Mouse (Mus musculus): ENCODE data around the gene Bche. TPM values are rescaled to one million over a fixed set of nuclear protein-coding genes. Genes with fewer than 3 reads are reported as not detected.

The Bche gene
- polyA plus RNA-seq (2021), result not detected

- in situ Hi-C loops (cut with MboI; ENCODE audit: low pct_unique_long_range_greater_than_20kb), result no loop called here
- DNase-seq (ENCODE audit: low read depth, low spot score) (no peak), ATAC-seq (no peak)
- CTCF ChIA-PET, result no interaction called here
- no peak for TF ChIP-seq CTCF (IDR thresholded peaks at IDR 0.05)
- POLR2A ChIA-PET, result no interaction called here
- peaks cover 8% of the 10 kb centered on the region for H3K27me3 ChIP-seq
These were observed at the start of gene Bche for GRCm38 (mm10) chr3:73708410-73708714. Gene Bche (minus strand): TSS chr3:73708415.

GRCm38 (mm10) chr3:73741998-73742397 lies 33.8 kb upstream of the Bche start:
- ATAC-seq, result no peak
- POLR2A ChIA-PET, result no interaction called here

GRCm38 (mm10) chr3:73731677-73732076 lies 23.5 kb upstream of the Bche start:
- CTCF ChIA-PET, result interaction anchor here (1.1 to 2.3 kb wide), 3 partner anchors 10 to 1405 kb away, joined by 3 to 9 read pairs (median 3); no protein-coding TSS in a partner anchor

More at GRCm38 (mm10) chr3:73741998-73742397, 33.8 kb upstream of the Bche start:
- no peak for TF ChIP-seq CTCF (IDR thresholded peaks at IDR 0.05)
- CTCF ChIA-PET, result interaction anchor here (1.1 to 2.0 kb wide), 3 partner anchors 10 to 17 kb away, joined by 3 to 9 read pairs (median 3); no protein-coding TSS in a partner anchor
- DNase-seq (ENCODE audit: low read depth, low spot score), result no peak
- no peaks in the 10 kb centered on the region for H3K27me3 ChIP-seq
- in situ Hi-C loops (cut with MboI; ENCODE audit: low pct_unique_long_range_greater_than_20kb), result loop anchor here (25.0 kb wide), 1 partner anchor 1395 kb away; no protein-coding TSS in a partner anchor

GRCm38 (mm10) chr3:73729511-73729910 lies 21.3 kb upstream of the Bche start:
- in situ Hi-C loops (cut with MboI; ENCODE audit: low pct_unique_long_range_greater_than_20kb), result loop anchor here (25.0 kb wide), 1 partner anchor 1408 kb away; no protein-coding TSS in a partner anchor
- H3K27me3 ChIP-seq, result peaks cover 6% of the 10 kb centered on the region
- ATAC-seq, result no peak
- DNase-seq (ENCODE audit: low read depth, low spot score), result no peak
- no peak for TF ChIP-seq CTCF (IDR thresholded peaks at IDR 0.05)
- ChIA-PET POLR2A (no interaction called here), CTCF (interaction anchor here (2.3 kb wide), 1 partner anchor 10 kb away, joined by 14 read pairs; no protein-coding TSS in a partner anchor)

More at GRCm38 (mm10) chr3:73731677-73732076, 23.5 kb upstream of the Bche start:
- in situ Hi-C loops (cut with MboI; ENCODE audit: low pct_unique_long_range_greater_than_20kb), result loop anchor here (25.0 kb wide), 1 partner anchor 1406 kb away; no protein-coding TSS in a partner anchor
- ATAC-seq (no peak), DNase-seq (ENCODE audit: low read depth, low spot score) (no peak)
- POLR2A ChIA-PET, result interaction anchor here (0.6 kb wide), 1 partner anchor 1467 kb away, joined by 3 read pairs; no protein-coding TSS in a partner anchor
- H3K27me3 ChIP-seq, result peaks cover 6% of the 10 kb centered on the region
- peak; percentile 42 for TF ChIP-seq CTCF (IDR thresholded peaks at IDR 0.05)

- no peak for DNase-seq (ENCODE audit: low read depth, low spot score)
- ChIA-PET POLR2A (no interaction called here), CTCF (no interaction called here)
- ATAC-seq, result no peak
- TF ChIP-seq CTCF (IDR thresholded peaks at IDR 0.05), result no peak
- peaks cover 6% of the 10 kb centered on the region for H3K27me3 ChIP-seq
- in situ Hi-C loops (cut with MboI; ENCODE audit: low pct_unique_long_range_greater_than_20kb), result loop anchor here (25.0 kb wide), 1 partner anchor 1412 kb away; no protein-coding TSS in a partner anchor
These were observed 17.5 kb upstream of the Bche start for GRCm38 (mm10) chr3:73725711-73726110.

GRCm38 (mm10) chr3:73724869-73725268 lies 16.7 kb upstream of the Bche start:
- DNase-seq (ENCODE audit: low read depth, low spot score), result no peak
- H3K27me3 ChIP-seq, result peaks cover 1% of the 10 kb centered on the region
- POLR2A ChIA-PET, result no interaction called here
- in situ Hi-C loops (cut with MboI; ENCODE audit: low pct_unique_long_range_greater_than_20kb), result loop anchor here (25.0 kb wide), 1 partner anchor 1412 kb away; no protein-coding TSS in a partner anchor
- CTCF ChIA-PET, result interaction anchor here (0.8 kb wide), 1 partner anchor 17 kb away, joined by 3 read pairs; no protein-coding TSS in a partner anchor
- no peak for ATAC-seq
- no peak for TF ChIP-seq CTCF (IDR thresholded peaks at IDR 0.05)

- no peak for TF ChIP-seq CTCF (IDR thresholded peaks at IDR 0.05)
- ATAC-seq, result no peak
- DNase-seq (ENCODE audit: low read depth, low spot score), result no peak
- H3K27me3 ChIP-seq, result no peaks in the 10 kb centered on the region
- POLR2A ChIA-PET, result no interaction called here
- in situ Hi-C loops (cut with MboI; ENCODE audit: low pct_unique_long_range_greater_than_20kb), result no loop called here
- CTCF ChIA-PET, result interaction anchor here (0.8 kb wide), 1 partner anchor 17 kb away, joined by 3 read pairs; no protein-coding TSS in a partner anchor
These were observed 9.5 kb upstream of the Bche start for GRCm38 (mm10) chr3:73717610-73718284.

GRCm38 (mm10) chr3:73709871-73710270 lies 1.7 kb upstream of the Bche start:
- CTCF ChIA-PET, result no interaction called here

GRCm38 (mm10) chr3:73707461-73708409 lies 480 bp downstream of the Bche start:
- DNase-seq (ENCODE audit: low read depth, low spot score) (no peak), ATAC-seq (peak; percentile 82)
- in situ Hi-C loops (cut with MboI; ENCODE audit: low pct_unique_long_range_greater_than_20kb), result no loop called here
- H3K27me3 ChIP-seq, result peaks cover 8% of the 10 kb centered on the region
- ChIA-PET CTCF (no interaction called here), POLR2A (no interaction called here)
- TF ChIP-seq CTCF (IDR thresholded peaks at IDR 0.05), result no peak

More at GRCm38 (mm10) chr3:73709871-73710270, 1.7 kb upstream of the Bche start:
- ATAC-seq (no peak), DNase-seq (ENCODE audit: low read depth, low spot score) (no peak)
- in situ Hi-C loops (cut with MboI; ENCODE audit: low pct_unique_long_range_greater_than_20kb), result no loop called here
- H3K27me3 ChIP-seq, result peaks cover 8% of the 10 kb centered on the region
- POLR2A ChIA-PET, result no interaction called here
- no peak for TF ChIP-seq CTCF (IDR thresholded peaks at IDR 0.05)

- in situ Hi-C loops (cut with MboI; ENCODE audit: low pct_unique_long_range_greater_than_20kb), result no loop called here
- peaks cover 8% of the 10 kb centered on the region for H3K27me3 ChIP-seq
- ChIA-PET CTCF (no interaction called here), POLR2A (no interaction called here)
- no peak for ATAC-seq
- no peak for TF ChIP-seq CTCF (IDR thresholded peaks at IDR 0.05)
- no peak for DNase-seq (ENCODE audit: low read depth, low spot score)
These were observed 1.7 kb downstream of the Bche start for GRCm38 (mm10) chr3:73706544-73706943.
